Mouse (Mus musculus): Measurements from ENCODE around the gene Clca4a. TPM values are rescaled to one million over a fixed set of nuclear protein-coding genes. Genes with fewer than 3 reads are reported as not detected.
"Not testable (repeated sequence)": the region's sequence is repeated elsewhere in the genome, so short reads cannot be mapped to it uniquely, and the experiment has no call there.

Gene Clca4a
- polyA plus RNA-seq, 1 experiment from 2014 or later, result not detected

GRCm38 (mm10) chr3:144976091-144976490 lies 1.2 kb upstream of the Clca4a start:
- Histone ChIP-seq H3K36me3 (ENCODE audit: control insufficient read depth, insufficient read depth, low read length) (no peaks in the 10 kb centered on the region), H3K27me3 (ENCODE audit: control insufficient read depth, insufficient read depth, low read length) (no peaks in the 10 kb centered on the region), H3K9ac (ENCODE audit: low read depth, low read length) (no peak overlapping the region), H3K4me1 (replicated peaks; ENCODE audit: control insufficient read depth, insufficient read depth, low read length) (no peaks in the 10 kb centered on the region), H3K4me3 (ENCODE audit: low read depth, low read length) (no peak overlapping the region), H3K27ac (ENCODE audit: low read depth, low read length) (no peak overlapping the region), H3K9me3 (ENCODE audit: control insufficient read depth, low read length) (no peaks in the 10 kb centered on the region), H3K4me2 (replicated peaks; ENCODE audit: low read depth, low read length) (no peak overlapping the region)
- ATAC-seq (ENCODE audit: low FRiP score) (no peak), DNase-seq (ENCODE audit: low spot score) (no peak)
- 69% methylated on average over 1 of the region's 1 CpGs for WGBS

GRCm38 (mm10) chr3:144971553-144972270 lies 3.1 kb downstream of the Clca4a start:
- Histone ChIP-seq H3K9me3 (ENCODE audit: control insufficient read depth, low read length) (no peaks in the 10 kb centered on the region), H3K4me1 (replicated peaks; ENCODE audit: control insufficient read depth, insufficient read depth, low read length) (no peaks in the 10 kb centered on the region), H3K36me3 (ENCODE audit: control insufficient read depth, insufficient read depth, low read length) (no peaks in the 10 kb centered on the region), H3K27ac (ENCODE audit: low read depth, low read length) (no peak overlapping the region), H3K4me3 (ENCODE audit: low read depth, low read length) (no peak overlapping the region), H3K27me3 (ENCODE audit: control insufficient read depth, insufficient read depth, low read length) (no peaks in the 10 kb centered on the region), H3K4me2 (replicated peaks; ENCODE audit: low read depth, low read length) (no peak overlapping the region), H3K9ac (ENCODE audit: low read depth, low read length) (no peak overlapping the region)
- ATAC-seq (ENCODE audit: low FRiP score) (no peak), DNase-seq (ENCODE audit: low spot score) (no peak)
- 77% methylated on average over 9 of the region's 9 CpGs for WGBS

GRCm38 (mm10) chr3:144969755-144970154 lies 5.1 kb downstream of the Clca4a start:
- Histone ChIP-seq H3K4me1 (replicated peaks; ENCODE audit: control insufficient read depth, insufficient read depth, low read length) (no peaks in the 10 kb centered on the region), H3K36me3 (ENCODE audit: control insufficient read depth, insufficient read depth, low read length) (no peaks in the 10 kb centered on the region), H3K4me2 (replicated peaks; ENCODE audit: low read depth, low read length) (no peak overlapping the region), H3K9ac (ENCODE audit: low read depth, low read length) (no peak overlapping the region), H3K27me3 (ENCODE audit: control insufficient read depth, insufficient read depth, low read length) (no peaks in the 10 kb centered on the region), H3K9me3 (ENCODE audit: control insufficient read depth, low read length) (no peaks in the 10 kb centered on the region), H3K4me3 (ENCODE audit: low read depth, low read length) (no peak overlapping the region), H3K27ac (ENCODE audit: low read depth, low read length) (no peak overlapping the region)
- ATAC-seq (ENCODE audit: low FRiP score) (no peak), DNase-seq (ENCODE audit: low spot score) (no peak)
- 83% methylated on average over 1 of the region's 1 CpGs for WGBS

- Histone ChIP-seq H3K36me3 (ENCODE audit: control insufficient read depth, insufficient read depth, low read length) (no peaks in the 10 kb centered on the region), H3K27ac (ENCODE audit: low read depth, low read length) (no peak overlapping the region), H3K4me2 (replicated peaks; ENCODE audit: low read depth, low read length) (no peak overlapping the region), H3K4me3 (ENCODE audit: low read depth, low read length) (no peak overlapping the region), H3K27me3 (ENCODE audit: control insufficient read depth, insufficient read depth, low read length) (no peaks in the 10 kb centered on the region), H3K9me3 (ENCODE audit: control insufficient read depth, low read length) (no peaks in the 10 kb centered on the region), H3K9ac (ENCODE audit: low read depth, low read length) (no peak overlapping the region), H3K4me1 (replicated peaks; ENCODE audit: control insufficient read depth, insufficient read depth, low read length) (no peaks in the 10 kb centered on the region)
- ATAC-seq (ENCODE audit: low FRiP score) (no peak), DNase-seq (ENCODE audit: low spot score) (no peak)
- 74% methylated on average over 4 of the region's 4 CpGs for WGBS
Measured at GRCm38 (mm10) chr3:144966074-144966473, 8.8 kb downstream of the Clca4a start.

GRCm38 (mm10) chr3:144950829-144951228 lies 24.0 kb downstream of the Clca4a start:
- Histone ChIP-seq H3K4me3 (ENCODE audit: low read depth, low read length) (no peak overlapping the region), H3K9me3 (ENCODE audit: control insufficient read depth, low read length) (no peaks in the 10 kb centered on the region), H3K36me3 (ENCODE audit: control insufficient read depth, insufficient read depth, low read length) (no peaks in the 10 kb centered on the region), H3K27ac (ENCODE audit: low read depth, low read length) (no peak overlapping the region), H3K9ac (ENCODE audit: low read depth, low read length) (no peak overlapping the region), H3K27me3 (ENCODE audit: control insufficient read depth, insufficient read depth, low read length) (no peaks in the 10 kb centered on the region), H3K4me2 (replicated peaks; ENCODE audit: low read depth, low read length) (no peak overlapping the region), H3K4me1 (replicated peaks; ENCODE audit: control insufficient read depth, insufficient read depth, low read length) (no peaks in the 10 kb centered on the region)
- no peak for ATAC-seq (ENCODE audit: low FRiP score)
- WGBS, result 66% methylated on average over 4 of the region's 4 CpGs
- DNase-seq (ENCODE audit: low spot score), result no peak

GRCm38 (mm10) chr3:144947376-144947775 lies 27.5 kb downstream of the Clca4a start:
- not testable (repeated sequence) for H3K9ac ChIP-seq (ENCODE audit: low read depth, low read length); H3K27me3 ChIP-seq (ENCODE audit: control insufficient read depth, insufficient read depth, low read length); H3K4me1 ChIP-seq (replicated peaks; ENCODE audit: control insufficient read depth, insufficient read depth, low read length); H3K9me3 ChIP-seq (ENCODE audit: control insufficient read depth, low read length); DNase-seq (ENCODE audit: low spot score); H3K27ac ChIP-seq (ENCODE audit: low read depth, low read length); ATAC-seq (ENCODE audit: low FRiP score); H3K4me3 ChIP-seq (ENCODE audit: low read depth, low read length); H3K4me2 ChIP-seq (replicated peaks; ENCODE audit: low read depth, low read length); H3K36me3 ChIP-seq (ENCODE audit: control insufficient read depth, insufficient read depth, low read length)
- WGBS, result 23% methylated on average over 4 of the region's 5 CpGs

- H3K27ac ChIP-seq (ENCODE audit: low read depth, low read length); H3K4me1 ChIP-seq (replicated peaks; ENCODE audit: control insufficient read depth, insufficient read depth, low read length); DNase-seq (ENCODE audit: low spot score); H3K4me2 ChIP-seq (replicated peaks; ENCODE audit: low read depth, low read length); H3K36me3 ChIP-seq (ENCODE audit: control insufficient read depth, insufficient read depth, low read length); H3K9ac ChIP-seq (ENCODE audit: low read depth, low read length); H3K27me3 ChIP-seq (ENCODE audit: control insufficient read depth, insufficient read depth, low read length); ATAC-seq (ENCODE audit: low FRiP score); H3K9me3 ChIP-seq (ENCODE audit: control insufficient read depth, low read length); H3K4me3 ChIP-seq (ENCODE audit: low read depth, low read length): not testable (repeated sequence)
Measured at GRCm38 (mm10) chr3:144933625-144934024, 41.2 kb downstream of the Clca4a start.

GRCm38 (mm10) chr3:144933011-144933491 lies 41.8 kb downstream of the Clca4a start:
- no peak overlapping the region for H3K4me2 ChIP-seq (replicated peaks; ENCODE audit: low read depth, low read length)
- no peaks in the 10 kb centered on the region for H3K9me3 ChIP-seq (ENCODE audit: control insufficient read depth, low read length)
- WGBS, result 97% methylated on average over 1 of the region's 1 CpGs
- H3K36me3 ChIP-seq (ENCODE audit: control insufficient read depth, insufficient read depth, low read length), result no peaks in the 10 kb centered on the region
- H3K4me3 ChIP-seq (ENCODE audit: low read depth, low read length), result no peak overlapping the region
- H3K27ac ChIP-seq (ENCODE audit: low read depth, low read length), result no peak overlapping the region
- H3K27me3 ChIP-seq (ENCODE audit: control insufficient read depth, insufficient read depth, low read length), result no peaks in the 10 kb centered on the region
- no peaks in the 10 kb centered on the region for H3K4me1 ChIP-seq (replicated peaks; ENCODE audit: control insufficient read depth, insufficient read depth, low read length)
- no peak overlapping the region for H3K9ac ChIP-seq (ENCODE audit: low read depth, low read length)
- peak; percentile 45; the same call in 1 of the 2 replicates for ATAC-seq (ENCODE audit: low FRiP score)
- peak; percentile 1 for DNase-seq (ENCODE audit: low spot score)

GRCm38 (mm10) chr3:144932335-144932734 lies 42.5 kb downstream of the Clca4a start, which contains the start of gene Clca4b:
Gene Clca4b, minus strand, starts transcription at chr3:144932529.
- Histone ChIP-seq H3K36me3 (ENCODE audit: control insufficient read depth, insufficient read depth, low read length) (no peaks in the 10 kb centered on the region), H3K9me3 (ENCODE audit: control insufficient read depth, low read length) (no peaks in the 10 kb centered on the region), H3K4me3 (ENCODE audit: low read depth, low read length) (no peak within 1 kb of the TSS), H3K27ac (ENCODE audit: low read depth, low read length) (no peak within 1 kb of the TSS), H3K4me1 (replicated peaks; ENCODE audit: control insufficient read depth, insufficient read depth, low read length) (no peaks in the 10 kb centered on the region), H3K4me2 (replicated peaks; ENCODE audit: low read depth, low read length) (no peak within 1 kb of the TSS), H3K27me3 (ENCODE audit: control insufficient read depth, insufficient read depth, low read length) (no peaks in the 10 kb centered on the region), H3K9ac (ENCODE audit: low read depth, low read length) (no peak within 1 kb of the TSS)
- ATAC-seq (ENCODE audit: low FRiP score) (no peak), DNase-seq (ENCODE audit: low spot score) (no peak)

Measured in hindbrain, embryonic 11.5 days (tissue).